Mouse (Mus musculus) midbrain, embryonic 16.5 days (tissue): ENCODE results near the gene Olfr279. TPM values are rescaled to one million over a fixed set of nuclear protein-coding genes. Genes with fewer than 3 reads are reported as not detected.
"Not testable (repeated sequence)": the region's sequence is repeated elsewhere in the genome, so short reads cannot be mapped to it uniquely, and the experiment has no call there.

Source experiments
- ATAC-seq: fragments of 200-750 bp; cut with Nextera tagmentation; 2 replicates; pipeline ENCODE4 v1.8.0; 2017; ENCODE audit warnings: moderate TSS enrichment
- H3K27ac ChIP-seq: fragments of 300-500 bp; sonication (generic); 2 replicates; pipeline ENCODE4 v1.5.1; 2014; ENCODE audit warnings: mild to moderate bottlenecking, low read length, mixed read lengths
- H3K27me3 ChIP-seq: fragments of 300-500 bp; sonication (generic); 2 replicates; pipeline ENCODE4 v1.6.1; 2014; ENCODE audit warnings: low read depth, low read length, mixed read lengths; ENCODE audit not compliant: control insufficient read depth, insufficient read depth
- H3K36me3 ChIP-seq: fragments of 300-500 bp; sonication (generic); 2 replicates; pipeline ENCODE4 v1.6.1; 2014; ENCODE audit warnings: mild to moderate bottlenecking, low read length, moderate library complexity, mixed read lengths; ENCODE audit not compliant: control insufficient read depth, insufficient read depth
- H3K4me1 ChIP-seq: fragments of 300-500 bp; sonication (generic); 2 replicates; pipeline ENCODE4 v1.6.1; 2014; ENCODE audit warnings: mild to moderate bottlenecking, low read length, mixed read lengths; ENCODE audit not compliant: control insufficient read depth, insufficient read depth
- H3K4me2 ChIP-seq: fragments of 300-500 bp; sonication (generic); 2 replicates; pipeline ENCODE4 v1.6.1; 2014; ENCODE audit warnings: mild to moderate bottlenecking, low read length, mixed read lengths
- H3K4me3 ChIP-seq: fragments of 300-500 bp; sonication (generic); 2 replicates; pipeline ENCODE4 v1.5.1; 2014; ENCODE audit warnings: low read depth, mild to moderate bottlenecking, low read length, moderate library complexity, mixed read lengths
- H3K9ac ChIP-seq: fragments of 300-500 bp; sonication (generic); 2 replicates; pipeline ENCODE4 v1.6.1; 2014; ENCODE audit warnings: low read depth, low read length, mixed read lengths
- H3K9me3 ChIP-seq: fragments of 300-500 bp; sonication (generic); replicated peaks from 2 replicates; pipeline ENCODE4 v1.6.1; 2014; ENCODE audit warnings: mild to moderate bottlenecking, low read length, mixed read lengths; ENCODE audit not compliant: control insufficient read depth, poor library complexity, severe bottlenecking
- WGBS: fragments of 180-500 bp; shearing (Covaris S2); extraction: QIAGEN DNeasy Blood & Tissue Kit; methylation state at CpG from one replicate; pipeline ENCODE4 v1.1.7; 2014; 5-methylcytosine and 5-hydroxymethylcytosine counted together
- polyA plus RNA-seq: library from polyadenylated mRNA; unstranded; fragments of >200 nt; fragmentation: Nextera tagmentation; extraction: Ambion mirVana; gene quantifications from 2 replicates; pipeline ENCODE4 v1.2.1, GENCODE M21; 2015

The Olfr279 gene
- polyA plus RNA-seq, 1 experiment from 2014 or later = not detected

GRCm38 (mm10) chr15:98506253-98506957 lies 14.2 kb downstream of the Olfr279 start:
- ATAC-seq = no peak
- no peaks in the 10 kb centered on the region for H3K36me3 ChIP-seq
- WGBS = 80% methylated on average over 9 of the region's 9 CpGs

GRCm38 (mm10) chr15:98507321-98507720 lies 15.1 kb downstream of the Olfr279 start:
- Histone ChIP-seq H3K27me3 (no peaks in the 10 kb centered on the region), H3K4me3 (no peak overlapping the region), H3K27ac (no peak overlapping the region), H3K4me1 (0 out of 2 replicates have a peak, but pooled peaks cover 2% of the 10 kb centered on the region), H3K9ac (no peak overlapping the region), H3K9me3 (no peaks in the 10 kb centered on the region), H3K36me3 (no peaks in the 10 kb centered on the region), H3K4me2 (no peak overlapping the region)
- WGBS = 89% methylated on average over 6 of the region's 6 CpGs
- no peak for ATAC-seq

More at GRCm38 (mm10) chr15:98506253-98506957, 14.2 kb downstream of the Olfr279 start:
- no peaks in the 10 kb centered on the region for H3K9me3 ChIP-seq
- H3K9ac ChIP-seq = no peak overlapping the region
- no peak overlapping the region for H3K4me2 ChIP-seq
- H3K27me3 ChIP-seq = no peaks in the 10 kb centered on the region
- 0 out of 2 replicates have a peak, but pooled peaks cover 2% of the 10 kb centered on the region for H3K4me1 ChIP-seq
- H3K4me3 ChIP-seq = no peak overlapping the region
- H3K27ac ChIP-seq = no peak overlapping the region

- Histone ChIP-seq H3K9me3 (no peaks in the 10 kb centered on the region), H3K4me3 (no peak overlapping the region), H3K4me2 (no peak overlapping the region), H3K36me3 (no peaks in the 10 kb centered on the region), H3K4me1 (0 out of 2 replicates have a peak, but pooled peaks cover 2% of the 10 kb centered on the region), H3K27ac (no peak overlapping the region), H3K27me3 (no peaks in the 10 kb centered on the region), H3K9ac (no peak overlapping the region)
- ATAC-seq = no peak
- 76% methylated on average over 2 of the region's 2 CpGs for WGBS
Measured at GRCm38 (mm10) chr15:98509387-98509786, 17.2 kb downstream of the Olfr279 start.

GRCm38 (mm10) chr15:98510438-98511385 lies 18.5 kb downstream of the Olfr279 start:
- Histone ChIP-seq H3K4me3 (peak overlapping the region; percentile 22), H3K9me3 (no peaks in the 10 kb centered on the region), H3K27ac (no peak overlapping the region), H3K9ac (no peak overlapping the region), H3K27me3 (no peaks in the 10 kb centered on the region), H3K4me2 (peak overlapping the region; percentile 55), H3K4me1 (0 out of 2 replicates have a peak, but pooled peaks cover 2% of the 10 kb centered on the region), H3K36me3 (no peaks in the 10 kb centered on the region)
- WGBS = 28% methylated on average over 25 of the region's 25 CpGs
- peak; percentile 21; the same call in 1 of the 2 replicates for ATAC-seq

GRCm38 (mm10) chr15:98511386-98511928 lies 19.3 kb downstream of the Olfr279 start:
- Histone ChIP-seq H3K4me3 (no peak overlapping the region), H3K4me1 (0 out of 2 replicates have a peak, but pooled peaks cover 2% of the 10 kb centered on the region), H3K36me3 (no peaks in the 10 kb centered on the region), H3K9me3 (no peaks in the 10 kb centered on the region), H3K4me2 (no peak overlapping the region), H3K27me3 (no peaks in the 10 kb centered on the region), H3K9ac (no peak overlapping the region), H3K27ac (no peak overlapping the region)
- ATAC-seq = no peak
- 43% methylated on average over 13 of the region's 13 CpGs for WGBS

- Histone ChIP-seq H3K4me3 (no peak overlapping the region), H3K36me3 (no peaks in the 10 kb centered on the region), H3K9ac (no peak overlapping the region), H3K4me1 (0 out of 2 replicates have a peak, but pooled peaks cover 2% of the 10 kb centered on the region), H3K27me3 (no peaks in the 10 kb centered on the region), H3K4me2 (no peak overlapping the region), H3K27ac (no peak overlapping the region), H3K9me3 (no peaks in the 10 kb centered on the region)
- WGBS = 48% methylated on average over 8 of the region's 8 CpGs
- no peak for ATAC-seq
Measured at GRCm38 (mm10) chr15:98512232-98512631, 20.0 kb downstream of the Olfr279 start.

- ATAC-seq = no peak
- H3K4me2 ChIP-seq = no peak overlapping the region
- 58% methylated on average over 17 of the region's 17 CpGs for WGBS
- 0 out of 2 replicates have a peak, but pooled peaks cover 2% of the 10 kb centered on the region for H3K4me1 ChIP-seq
- H3K4me3 ChIP-seq = no peak overlapping the region
- no peak overlapping the region for H3K9ac ChIP-seq
- no peaks in the 10 kb centered on the region for H3K9me3 ChIP-seq
- H3K27me3 ChIP-seq = no peaks in the 10 kb centered on the region
- peaks cover 3% of the 10 kb centered on the region; the same call in 1 of the 2 replicates for H3K36me3 ChIP-seq
- no peak overlapping the region for H3K27ac ChIP-seq
Measured at GRCm38 (mm10) chr15:98512799-98513321, 20.7 kb downstream of the Olfr279 start.

GRCm38 (mm10) chr15:98513676-98514075 lies 21.5 kb downstream of the Olfr279 start:
- not testable (repeated sequence) for ATAC-seq, H3K27me3 ChIP-seq, H3K4me3 ChIP-seq, H3K27ac ChIP-seq, H3K9me3 ChIP-seq, H3K4me2 ChIP-seq, H3K4me1 ChIP-seq, H3K36me3 ChIP-seq, H3K9ac ChIP-seq
- WGBS = 86% methylated on average over 3 of the region's 3 CpGs
